Mouse (Mus musculus) urinary bladder, adult 18-20 months (tissue): ENCODE results near the gene Tgfbr3.
"Not testable (repeated sequence)": the region's sequence is repeated elsewhere in the genome, so short reads cannot be mapped to it uniquely, and the experiment has no call there.

Source experiments
- DNase-seq, 2 experiments: peaks; one replicate each; pipeline ENCODE4 v3.0.0; 2022; ENCODE audit warnings: low spot score in 2 of 2, mixed read lengths in 2 of 2

Tgfbr3 gene

GRCm38 (mm10) chr5:107279263-107279662, 10.2 kb downstream of the Tgfbr3 start:
- DNase-seq: no peak

DNA sequence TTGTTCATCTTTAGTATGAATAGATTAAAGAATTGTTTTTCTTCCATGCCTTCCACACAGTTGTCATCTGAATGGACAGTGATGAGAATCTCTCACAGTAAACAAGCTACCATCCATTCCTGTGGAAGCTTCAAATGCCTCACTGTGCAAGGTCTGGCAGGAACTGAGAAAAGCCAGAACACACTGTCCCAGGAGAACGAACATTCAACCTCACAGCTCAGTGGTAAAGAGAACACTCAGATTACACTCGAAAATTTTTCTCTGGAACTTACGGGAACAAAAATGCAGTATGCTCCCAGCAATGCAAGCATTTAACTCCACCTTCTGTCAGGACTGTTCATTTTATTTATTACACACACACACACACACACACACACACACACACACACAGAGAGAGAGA, 13.2 kb downstream of the Tgfbr3 start:
- DNase-seq: no peak

- no peak for DNase-seq
Observed at GRCm38 (mm10) chr5:107272252-107273028, 17.0 kb downstream of the Tgfbr3 start.

DNA sequence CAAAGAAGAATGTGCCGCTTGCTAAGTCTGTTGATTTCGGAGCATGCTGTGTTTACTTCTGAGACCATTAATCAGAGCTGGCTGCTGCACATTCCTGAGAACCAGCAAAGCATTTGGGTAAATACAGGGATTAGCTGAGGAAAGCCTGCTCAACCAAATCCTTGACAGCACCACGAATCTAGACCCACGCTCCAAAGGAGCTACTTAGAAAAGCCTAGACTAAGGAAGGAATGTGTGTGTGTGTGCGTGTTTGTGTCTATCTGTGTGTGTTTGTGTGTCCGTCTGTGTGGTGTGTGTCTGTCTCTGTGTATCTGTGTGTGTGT, 20.5 kb downstream of the Tgfbr3 start:
- no peak for DNase-seq

GRCm38 (mm10) chr5:107268121-107269005, 21.1 kb downstream of the Tgfbr3 start:
- DNase-seq: no peak

DNA sequence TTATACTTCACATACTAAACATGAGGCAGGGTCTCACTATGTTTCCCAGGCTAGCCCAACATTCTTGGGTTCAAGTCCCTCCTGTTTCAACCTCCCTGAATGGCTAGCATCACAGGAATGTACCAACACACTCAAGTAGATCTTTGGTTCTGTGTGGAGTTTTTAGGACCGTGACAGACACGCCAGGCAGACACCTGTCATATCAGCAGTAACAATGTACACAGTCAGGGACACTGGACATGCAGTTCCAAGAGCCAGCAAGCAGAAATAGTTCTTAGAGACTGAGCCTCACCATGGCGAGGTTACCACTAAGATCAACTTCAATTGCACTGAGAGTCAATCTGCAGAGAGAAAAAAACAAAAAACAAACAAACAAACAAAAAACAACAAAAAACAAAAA, 22.9 kb downstream of the Tgfbr3 start:
- no peak for DNase-seq

- no peak for DNase-seq
Observed at GRCm38 (mm10) chr5:107264426-107265360, 24.7 kb downstream of the Tgfbr3 start.

DNA sequence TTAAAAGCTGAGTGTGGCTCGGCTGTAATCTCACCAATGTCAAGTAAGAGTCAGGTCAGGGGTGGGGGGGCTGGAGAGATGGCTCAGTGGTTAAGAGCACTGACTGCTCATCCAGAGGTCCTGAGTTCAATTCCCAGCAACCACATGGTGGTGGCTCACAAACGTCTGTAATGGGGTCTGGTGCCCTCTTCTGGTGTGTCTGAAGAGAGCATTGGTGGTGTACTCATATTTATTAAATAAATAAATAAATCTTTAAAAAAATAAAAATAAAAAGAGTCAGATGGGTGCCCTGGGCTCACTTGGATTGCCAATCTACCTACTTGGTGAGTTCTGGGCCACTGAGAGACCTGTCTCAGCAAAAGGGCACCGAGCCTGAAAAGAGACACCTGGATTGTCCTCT, 25.6 kb downstream of the Tgfbr3 start:
- no peak for DNase-seq

- no peak for DNase-seq
Observed at GRCm38 (mm10) chr5:107261930-107262329, 27.5 kb downstream of the Tgfbr3 start.

- DNase-seq: no peak
Observed at GRCm38 (mm10) chr5:107260708-107261495, 28.5 kb downstream of the Tgfbr3 start.

- DNase-seq: no peak
Observed at GRCm38 (mm10) chr5:107259487-107260040, 29.9 kb downstream of the Tgfbr3 start.

- DNase-seq: no peak
Observed at GRCm38 (mm10) chr5:107253395-107253794, 36.0 kb downstream of the Tgfbr3 start.

DNA sequence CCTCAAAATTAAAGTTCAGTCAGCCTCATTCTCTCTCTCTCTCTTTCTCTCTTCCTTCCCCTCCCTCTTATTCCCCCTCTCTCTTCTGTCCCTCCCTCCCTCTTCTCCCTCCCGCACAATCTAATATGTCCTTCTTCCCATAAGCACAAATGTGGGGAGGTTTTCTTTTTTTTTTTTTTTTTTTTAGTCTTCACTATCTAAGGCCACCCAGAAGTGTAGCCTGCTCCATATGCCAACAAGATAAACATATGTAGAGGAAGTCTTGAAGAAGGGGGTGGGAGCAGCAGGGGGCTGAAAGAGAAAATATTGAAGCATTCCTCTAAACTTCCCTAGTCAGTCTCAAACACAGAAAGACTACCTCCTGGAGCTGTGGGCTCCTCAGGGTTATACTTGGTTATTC, 37.0 kb downstream of the Tgfbr3 start:
- DNase-seq: no peak

GRCm38 (mm10) chr5:107251751-107252305, 37.6 kb downstream of the Tgfbr3 start:
- no peak for DNase-seq

DNA sequence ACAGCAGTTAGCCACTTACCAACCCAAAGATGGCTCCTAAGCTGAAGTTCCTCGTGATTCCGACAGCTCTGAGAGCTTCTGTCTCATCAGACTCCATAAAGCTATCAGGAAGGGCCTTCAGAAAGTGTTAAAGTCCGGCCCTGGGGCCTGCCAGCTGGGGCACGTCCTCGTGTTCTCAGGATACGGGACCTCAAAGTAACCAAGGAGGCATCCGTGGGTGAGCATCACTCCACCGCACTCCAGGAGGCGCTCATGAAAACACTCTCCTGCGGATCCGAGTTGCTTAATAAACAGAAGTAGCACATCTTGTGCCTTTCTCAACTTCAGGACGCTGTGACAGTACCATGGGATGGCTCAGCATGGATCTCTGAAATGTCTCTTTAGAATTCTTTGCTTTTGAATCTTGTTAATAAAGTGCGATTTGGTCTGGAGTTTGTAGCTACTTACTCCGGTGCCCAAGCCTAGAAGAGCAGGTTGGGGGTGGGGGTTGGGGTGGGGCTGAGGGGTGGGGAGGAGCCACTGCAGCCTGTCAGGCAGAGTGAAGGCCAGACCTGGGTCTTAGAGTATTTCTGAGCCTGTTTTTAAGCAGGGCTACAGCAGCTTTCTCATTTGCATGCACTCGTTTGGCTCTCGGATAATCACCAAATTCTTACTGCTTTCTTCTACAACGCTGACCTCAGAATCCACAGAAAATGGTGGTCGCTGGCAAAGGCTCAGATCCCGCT, 38.7 kb downstream of the Tgfbr3 start:
- DNase-seq: no peak

DNA sequence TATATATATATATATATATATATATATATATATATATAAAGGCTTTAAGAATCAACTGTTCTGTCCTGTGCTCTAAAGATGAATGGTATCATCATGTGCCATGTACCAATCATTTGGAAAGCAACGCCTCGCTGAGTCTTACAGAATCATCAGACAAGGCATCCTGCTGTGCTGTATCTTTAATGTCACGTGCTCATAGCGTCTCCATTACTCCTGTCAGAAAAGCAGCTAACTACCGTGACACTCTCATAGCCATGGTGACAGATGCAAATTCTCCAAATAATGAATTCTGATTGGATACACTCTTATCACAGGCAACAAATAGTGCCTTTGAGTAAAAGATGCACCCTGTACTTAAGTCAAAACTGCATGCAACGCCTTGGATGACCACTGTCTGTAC, 40.7 kb downstream of the Tgfbr3 start:
- no peak for DNase-seq

- DNase-seq: not testable (repeated sequence)
Observed at GRCm38 (mm10) chr5:107248302-107248701, 41.1 kb downstream of the Tgfbr3 start.

DNA sequence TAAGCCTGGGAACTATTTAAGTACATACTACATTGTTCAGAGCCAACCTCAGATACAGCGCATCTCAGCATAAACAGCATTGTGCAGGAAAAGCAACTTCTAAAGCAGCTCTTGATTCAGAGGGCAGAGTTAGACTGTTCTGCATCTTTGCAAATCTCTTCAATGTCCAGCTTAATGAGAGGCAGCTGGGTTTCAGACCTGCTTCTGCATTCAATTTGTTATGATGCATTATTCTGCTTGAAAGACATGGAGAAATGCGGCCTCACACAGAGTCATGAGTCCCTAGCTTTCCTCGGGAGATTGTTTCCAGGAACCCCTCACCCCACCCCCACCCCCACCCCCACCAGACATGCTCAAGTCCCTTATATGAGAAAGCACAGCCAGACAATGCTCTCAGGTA, 41.6 kb downstream of the Tgfbr3 start:
- no peak for DNase-seq

DNA sequence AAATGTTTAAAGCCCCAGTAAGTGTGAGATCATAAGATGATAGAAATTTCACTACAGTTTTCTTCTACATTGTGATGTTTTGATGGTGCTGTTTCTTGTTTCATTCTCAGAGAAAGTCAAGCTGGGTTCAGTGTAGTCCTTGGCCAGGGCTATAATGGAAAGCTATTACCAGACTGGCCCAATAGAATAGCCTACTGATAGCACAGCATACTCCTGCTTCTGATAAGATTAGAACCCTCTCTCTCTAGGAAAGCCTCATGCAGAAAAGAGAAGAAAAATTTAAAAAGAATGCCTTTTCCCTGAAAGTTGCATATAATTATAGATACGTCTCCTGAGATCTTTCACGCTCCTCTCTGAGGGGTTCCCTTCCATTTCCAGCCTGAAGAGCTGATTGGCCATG, 46.0 kb downstream of the Tgfbr3 start:
- no peak for DNase-seq

DNA sequence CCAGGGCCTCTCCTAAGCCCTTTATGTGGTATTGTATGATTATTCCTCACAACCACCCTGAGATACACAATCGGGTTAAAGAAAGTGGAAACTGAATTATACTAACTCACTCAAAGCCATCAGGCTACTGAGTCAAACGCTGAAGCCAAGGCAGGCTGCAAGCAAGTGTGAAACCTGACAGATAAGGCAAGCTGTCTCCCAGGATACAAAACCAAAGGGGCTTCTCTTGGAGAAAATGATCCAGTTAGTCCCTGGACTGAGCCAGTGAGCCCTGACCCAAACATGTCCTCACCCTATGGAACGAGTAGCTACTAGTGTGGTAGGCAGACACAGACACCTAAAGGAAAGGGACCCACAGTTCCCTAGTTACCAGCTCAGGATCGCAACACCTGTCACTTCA, 46.4 kb downstream of the Tgfbr3 start:
- DNase-seq: no peak
